Mouse (Mus musculus) spleen, adult 2 months (tissue): Measurements from ENCODE around the gene Brwd1.

Experiments used
- CTCF ChIP-seq: fragments of 200-500 bp; IDR thresholded peaks from 2 replicates; pipeline ENCODE4 v1.5.1; 2011; ENCODE audit warnings: mild to moderate bottlenecking, inconsistent platforms; ENCODE audit not compliant: insufficient read depth, insufficient read length, insufficient replicate concordance; ENCODE audit errors: extremely low read depth
- POLR2A ChIP-seq: fragments of 200-500 bp; IDR thresholded peaks from 2 replicates; pipeline ENCODE4 v1.6.1; 2011; ENCODE audit warnings: low read depth, low read length, inconsistent platforms

GRCm38 (mm10) chr16:96127288-96127656 lies 44.9 kb upstream of the Brwd1 start:
- TF ChIP-seq CTCF (no peak), POLR2A (peak; percentile 32; the same call in 1 of the 2 replicates)
